Mouse (Mus musculus): ENCODE measurements around the gene Sox13. TPM values are rescaled to one million over a fixed set of nuclear protein-coding genes. Genes with fewer than 3 reads are reported as not detected.

Sox13 gene
- 10 to 100 TPM in 1 of 2 experiments, 1 to 10 TPM in 1; 9.8 to 10.8 TPM for total RNA-seq (2021)
- long read RNA-seq, experiment 1, partial matches to known transcripts, result 1 of 4 reads
- long read RNA-seq, experiment 1, other reads (novel, unspliced or antisense), result 2 of 4 reads
- long read RNA-seq, experiment 2, partial matches to known transcripts, result 0 of 1 reads
- long read RNA-seq, experiment 2, other reads (novel, unspliced or antisense), result 0 of 1 reads

DNA sequence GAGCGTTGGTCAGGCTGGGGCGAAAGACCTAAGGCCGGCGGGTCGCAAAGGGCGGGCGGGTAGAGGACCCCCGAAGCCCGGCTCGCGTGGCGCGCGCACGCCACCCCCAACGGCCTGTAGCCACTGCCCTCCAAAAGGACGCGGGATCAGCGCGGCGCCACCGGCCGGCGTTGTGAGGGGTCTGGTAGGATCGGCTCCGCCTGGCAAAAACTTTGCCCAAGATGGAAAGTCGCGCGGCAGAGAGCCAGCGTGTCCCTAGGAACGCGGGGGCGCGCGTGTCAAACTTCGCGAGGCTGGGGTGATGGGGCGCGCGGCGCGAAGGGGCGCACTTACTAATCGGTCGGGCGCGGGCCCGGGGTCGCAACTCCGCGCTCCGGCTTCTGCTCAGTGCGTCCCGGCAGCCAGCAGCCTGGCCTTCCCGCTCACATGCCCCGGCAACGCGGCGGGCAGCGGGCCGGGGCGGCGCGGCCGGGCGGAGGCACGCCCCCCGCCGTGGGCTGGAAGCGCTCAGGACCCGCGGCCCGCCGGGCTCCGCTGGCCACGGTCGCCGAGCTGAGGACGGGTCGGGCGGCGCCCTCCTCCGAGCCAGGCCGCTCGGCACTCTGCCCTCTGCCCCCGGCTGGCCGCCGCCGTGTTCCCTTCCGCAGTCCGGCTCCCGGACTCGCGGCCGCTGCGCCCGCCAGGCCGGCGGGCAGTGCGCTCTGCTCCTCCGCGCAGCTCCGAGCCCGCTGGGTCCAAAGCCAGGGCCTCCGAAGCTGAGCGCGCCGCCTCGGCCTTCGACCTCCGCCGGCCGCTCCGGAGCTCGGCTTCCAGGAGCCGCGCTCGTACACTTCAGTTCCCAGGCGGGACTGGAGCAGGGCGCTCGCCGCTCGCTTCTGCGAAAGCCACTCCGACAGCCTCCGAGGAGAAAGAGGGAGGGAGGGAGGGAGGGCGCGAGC, at the start of gene Sox13:
Gene Sox13, minus strand, starts transcription at position 835 of the 938 bp plus-strand sequence.
- peak; percentile 79 to 84 for DNase-seq

- peak in 1 of 2 experiments; percentile 15 for DNase-seq
Observed at GRCm38 (mm10) chr1:133471556-133471955, 47.4 kb upstream of the Sox13 start.

GRCm38 (mm10) chr1:133471086-133471485, 46.9 kb upstream of the Sox13 start:
- peak; percentile 79 to 88 for DNase-seq

DNA sequence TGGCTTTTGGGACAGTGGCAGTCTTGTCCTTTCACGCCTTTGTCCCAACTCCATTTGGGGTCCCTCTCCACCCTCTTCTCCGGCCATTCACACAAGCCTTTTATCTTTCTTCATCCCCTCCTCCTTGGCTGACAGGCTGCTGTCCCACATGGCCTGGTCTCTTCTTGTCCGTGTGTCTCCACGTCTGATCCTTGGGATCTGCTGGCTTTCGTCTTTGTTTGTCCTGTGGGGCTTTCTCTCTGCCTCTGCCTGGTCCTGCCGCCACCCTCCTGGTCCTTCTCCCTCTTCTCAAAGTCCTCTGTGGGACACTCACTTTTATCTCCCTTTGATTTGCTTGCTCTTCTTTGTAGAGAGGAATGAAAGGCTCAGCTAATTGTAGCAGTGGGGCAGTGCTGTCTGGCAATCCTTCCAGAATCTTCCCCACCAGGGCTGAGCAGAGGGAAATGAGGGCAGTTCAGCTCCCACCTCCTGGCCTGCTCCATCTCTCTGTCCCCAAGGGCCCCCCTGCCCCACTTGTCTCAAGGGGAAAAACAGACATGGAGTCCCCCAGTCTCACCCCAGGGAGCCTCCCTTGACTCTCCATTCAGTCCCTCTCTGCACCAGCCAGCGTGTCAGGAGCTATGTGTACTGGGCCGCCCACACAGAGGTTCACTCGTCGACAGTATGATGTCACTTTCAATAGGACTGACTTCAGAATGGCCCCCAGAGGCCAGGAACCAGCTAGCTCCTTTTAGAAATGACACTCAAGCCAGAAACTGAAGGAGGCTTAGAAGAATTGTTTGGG, 46.3 kb upstream of the Sox13 start:
- DNase-seq, result peak; percentile 66 to 75

GRCm38 (mm10) chr1:133469213-133469612, 45.0 kb upstream of the Sox13 start:
- DNase-seq, result peak in 1 of 2 experiments; percentile 17

DNA sequence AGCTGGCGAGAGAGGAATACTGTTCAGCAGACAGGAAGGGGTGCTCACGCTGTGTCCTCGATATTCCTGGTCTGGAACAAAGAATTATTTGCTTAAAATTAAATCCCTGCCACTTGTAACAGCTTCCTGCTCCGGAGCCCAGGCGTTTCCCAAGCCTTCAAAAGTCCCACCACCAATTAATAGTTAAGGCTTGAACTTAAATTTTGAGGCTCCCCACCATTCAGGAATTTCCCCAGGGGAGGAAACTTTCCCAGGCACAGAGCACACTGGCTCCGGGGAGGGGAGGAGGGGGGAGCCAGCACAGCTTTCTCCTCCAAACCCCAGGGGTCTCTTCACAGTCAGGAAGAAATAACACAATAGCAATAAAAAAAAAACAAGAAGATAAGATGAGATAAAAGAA, 44.6 kb upstream of the Sox13 start:
- DNase-seq, result no peak

GRCm38 (mm10) chr1:133467905-133468304, 43.7 kb upstream of the Sox13 start:
- no peak for DNase-seq

DNA sequence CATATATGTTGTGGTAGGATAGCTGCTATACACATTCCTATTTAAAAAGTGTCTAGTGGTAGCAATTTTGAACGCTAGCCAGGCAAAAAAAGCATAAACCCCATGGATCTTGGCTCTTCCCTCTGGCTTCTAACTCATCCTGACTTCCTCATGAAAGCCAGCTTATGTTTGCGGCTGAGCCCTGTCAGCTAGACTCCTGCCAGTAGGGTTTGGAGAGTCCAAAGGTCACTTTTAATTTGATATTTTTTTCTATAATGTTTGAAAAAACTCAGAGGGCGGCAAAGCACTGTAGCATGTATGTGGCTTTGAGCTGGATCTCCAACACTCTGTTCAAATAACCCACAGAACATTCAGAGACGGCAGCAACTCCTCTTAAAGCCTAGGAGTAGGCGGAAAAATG, 39.0 kb upstream of the Sox13 start:
- no peak for DNase-seq

- DNase-seq, result no peak
Observed at GRCm38 (mm10) chr1:133460996-133461395, 36.8 kb upstream of the Sox13 start.

DNA sequence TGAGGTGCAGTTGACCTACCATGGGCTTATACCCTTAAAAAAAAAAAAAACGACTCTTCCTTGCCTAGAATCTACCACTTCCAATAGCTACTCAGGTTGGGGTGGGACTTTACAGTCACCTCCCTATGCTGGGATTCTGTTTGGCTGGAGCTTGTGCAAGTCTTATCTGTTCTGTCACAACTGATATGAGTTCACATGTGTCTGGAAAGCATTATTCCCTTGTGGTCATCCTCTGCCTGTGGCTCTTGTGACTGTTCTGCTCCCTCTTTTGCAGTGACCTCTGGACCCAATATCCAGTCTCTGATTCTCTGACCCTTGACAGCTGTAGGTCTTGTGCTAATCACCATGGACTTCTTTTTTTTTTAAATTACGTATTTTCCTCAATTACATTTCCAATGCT, 31.9 kb upstream of the Sox13 start:
- DNase-seq, result no peak

GRCm38 (mm10) chr1:133452564-133453165, 28.5 kb upstream of the Sox13 start:
- DNase-seq, result no peak

- DNase-seq, result peak; percentile 55 to 73
Observed at GRCm38 (mm10) chr1:133451869-133452563, 27.8 kb upstream of the Sox13 start.

DNA sequence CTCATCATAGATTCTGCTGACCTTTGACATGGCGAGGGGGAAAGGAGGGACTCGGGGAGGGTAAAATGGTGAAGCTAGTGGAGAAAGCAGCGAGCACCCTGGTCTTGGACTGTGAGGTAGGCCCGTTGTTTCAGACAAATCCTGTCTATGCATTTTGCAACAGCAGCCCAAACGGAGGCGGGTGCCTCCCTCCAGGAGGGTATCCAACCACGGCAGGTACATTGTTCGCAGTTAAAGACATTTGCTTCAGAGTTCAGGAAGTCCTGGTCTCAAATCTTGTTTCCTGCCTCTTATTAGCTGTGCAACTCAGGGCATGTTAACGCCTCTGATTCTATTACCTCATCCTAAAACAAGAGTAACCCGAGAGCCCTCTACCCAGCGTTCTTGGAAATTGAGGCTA, 26.8 kb upstream of the Sox13 start:
- no peak for DNase-seq

DNA sequence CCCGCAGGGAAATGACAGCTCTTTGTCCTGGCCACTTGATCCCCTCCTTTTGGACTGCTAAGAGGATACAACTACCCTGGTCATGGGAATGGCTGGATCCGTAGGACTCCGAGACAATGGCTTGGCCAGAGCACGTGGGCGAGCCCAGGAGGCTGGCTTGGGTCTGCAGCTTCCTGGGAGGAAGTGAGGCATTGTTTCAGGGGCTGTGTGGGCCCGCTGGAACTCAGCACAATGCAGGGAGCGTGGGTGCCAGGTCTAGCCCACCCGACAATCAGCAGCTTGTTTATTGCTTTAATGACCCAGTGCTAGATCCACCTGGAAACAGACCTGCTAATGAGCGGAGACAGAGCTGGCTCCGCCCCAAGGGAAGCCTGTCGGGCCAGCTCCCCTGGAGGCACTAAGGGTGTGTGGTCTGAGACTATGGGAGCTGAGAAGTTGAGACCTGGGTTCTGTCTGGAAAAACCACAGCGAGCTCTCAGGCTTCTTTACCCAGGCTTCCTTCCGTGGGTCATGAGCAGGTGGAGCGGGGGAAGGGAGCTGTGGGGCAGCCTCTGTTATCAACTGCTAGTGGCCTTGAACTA, 24.3 kb upstream of the Sox13 start:
- DNase-seq, result peak; percentile 54 to 88

- no peak for DNase-seq
Observed at GRCm38 (mm10) chr1:133446291-133446690, 22.1 kb upstream of the Sox13 start.

DNA sequence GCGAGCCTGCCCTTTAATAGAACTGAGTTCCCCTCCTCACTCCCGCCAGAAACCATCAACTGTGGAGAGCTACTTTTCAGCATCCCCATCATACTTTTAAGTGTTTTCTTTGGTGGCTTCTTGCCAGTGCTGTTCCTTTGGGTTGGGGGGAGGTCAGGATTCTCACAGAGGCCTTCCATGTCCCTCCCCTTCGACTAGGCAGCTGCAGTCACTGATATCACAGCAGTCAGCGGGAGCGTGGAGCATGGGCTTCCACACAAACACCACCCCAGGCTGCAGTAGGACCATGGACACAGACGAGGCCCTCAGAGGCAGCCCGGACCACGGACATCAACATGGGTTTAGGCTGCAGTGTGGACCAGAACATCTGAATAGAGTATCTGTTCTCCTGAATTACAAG, 20.1 kb upstream of the Sox13 start:
- peak in 1 of 2 experiments; percentile 18 for DNase-seq

DNA sequence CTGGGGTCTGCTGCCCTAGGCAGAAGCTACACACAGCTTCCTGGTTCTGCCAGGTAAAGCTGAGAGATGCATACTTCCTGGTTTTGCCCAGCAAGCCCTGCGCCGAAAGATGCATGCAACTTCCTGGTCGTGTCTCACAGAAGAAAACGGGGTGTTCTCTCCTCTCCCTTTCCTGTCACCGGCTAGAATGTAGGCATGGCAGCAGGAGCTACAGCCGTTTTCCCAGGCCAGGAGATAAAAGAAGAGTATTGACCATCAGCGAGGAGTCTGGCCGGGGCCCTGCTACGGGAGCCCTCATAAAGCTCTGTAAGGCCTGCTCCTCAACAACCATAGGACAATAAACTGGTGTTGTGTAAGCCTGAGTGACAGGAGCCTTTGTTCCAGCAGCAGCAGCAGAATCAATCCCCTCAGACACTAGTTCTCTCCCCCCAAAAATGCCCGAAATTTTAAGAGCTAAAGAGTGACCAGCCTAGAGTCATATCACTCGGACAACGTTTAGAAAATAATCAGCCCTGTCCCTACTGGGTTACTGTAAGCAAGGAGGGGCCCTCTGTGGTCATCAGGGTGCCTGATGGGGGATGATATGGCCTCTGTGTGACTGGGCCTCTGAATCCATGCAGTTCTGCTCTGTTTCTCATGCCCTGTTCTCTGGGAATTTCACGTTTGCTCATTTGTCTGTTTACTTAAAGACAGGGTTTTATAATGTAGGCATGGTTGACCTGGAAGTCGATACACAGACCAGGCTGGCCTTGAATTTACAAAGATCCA, 13.9 kb upstream of the Sox13 start:
- no peak for DNase-seq

GRCm38 (mm10) chr1:133434756-133435112, 10.6 kb upstream of the Sox13 start:
- DNase-seq, result no peak

DNA sequence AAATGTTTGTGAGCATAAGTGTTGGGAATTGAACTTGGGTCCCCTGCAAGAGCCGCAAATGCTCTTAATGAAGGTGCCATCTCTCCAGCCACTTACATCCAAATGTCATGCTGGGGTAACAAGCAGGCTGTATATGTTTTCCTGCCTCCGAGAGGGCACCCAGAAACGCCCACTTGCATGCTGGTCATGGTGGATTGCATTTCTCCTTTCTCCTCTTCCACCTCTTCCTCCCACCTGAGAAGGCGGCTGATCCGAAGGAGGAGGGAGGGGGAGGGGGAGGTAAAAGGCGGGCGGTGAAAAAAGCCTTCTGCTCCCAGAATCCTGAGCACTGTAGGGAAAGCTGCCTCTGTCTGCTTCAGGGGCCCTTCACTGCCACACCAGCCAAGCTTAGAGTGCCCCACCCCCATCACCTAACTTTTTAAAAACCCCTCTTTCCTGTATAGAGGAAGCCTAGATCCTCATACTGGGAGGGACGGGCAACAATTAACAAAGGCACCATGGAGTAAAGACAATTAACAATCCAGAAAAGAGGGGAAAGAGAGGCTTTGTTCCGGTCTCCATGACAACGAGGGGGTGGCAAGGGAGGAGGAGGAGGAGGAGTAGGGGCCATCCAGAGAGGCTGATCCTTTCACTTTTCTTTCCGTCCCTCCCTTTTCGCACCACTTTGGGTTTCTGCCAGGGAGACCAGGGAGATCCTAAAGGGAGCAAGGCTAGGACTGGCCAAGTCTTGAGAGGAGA, 10.0 kb upstream of the Sox13 start:
- DNase-seq, result peak; percentile 69 to 73

- DNase-seq, result no peak
Observed at GRCm38 (mm10) chr1:133432566-133432965, 8.4 kb upstream of the Sox13 start.
